Mouse (Mus musculus): ENCODE results near the gene Gap43.
"Not testable (repeated sequence)": the region's sequence is repeated elsewhere in the genome, so short reads cannot be mapped to it uniquely, and the experiment has no call there.

The Gap43 gene

DNA sequence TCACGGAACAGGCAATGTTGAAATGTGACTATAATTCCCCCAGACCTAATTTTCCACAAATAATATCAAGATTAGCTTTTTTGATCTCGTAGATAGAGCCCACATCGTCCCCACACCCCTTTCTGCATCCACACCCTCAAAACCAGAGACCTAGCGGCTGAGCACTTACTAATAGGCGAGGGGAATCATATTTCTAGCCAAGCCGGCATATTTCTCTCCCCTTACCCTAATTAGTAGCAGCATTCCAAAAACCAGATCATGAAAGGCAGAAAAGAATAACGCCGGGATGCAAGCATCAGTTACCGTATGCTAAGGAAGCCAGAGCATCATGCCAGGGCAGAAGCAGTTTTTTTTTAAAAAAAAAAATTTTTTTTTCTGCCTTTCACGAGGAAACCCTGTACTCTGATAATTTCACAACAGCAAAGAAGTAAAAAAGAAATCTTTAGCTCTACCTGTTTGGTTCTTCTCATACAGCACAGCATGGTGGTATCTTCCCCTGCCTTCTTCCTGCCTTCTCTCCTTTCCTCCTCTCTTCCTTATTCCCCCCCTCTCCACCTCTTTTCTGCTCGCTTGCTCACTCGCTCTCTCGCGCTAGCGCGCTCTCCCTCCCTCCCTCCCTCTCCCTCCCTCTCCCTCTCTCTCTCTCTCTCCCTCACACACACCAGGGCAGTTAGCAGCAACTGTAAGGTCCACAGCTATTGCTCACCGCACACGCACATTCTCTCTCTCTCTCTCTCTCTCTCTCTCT is at the start of gene Gap43:
TSS of gene Gap43 (minus strand) at position 631 of the 748 bp plus-strand sequence.
- no peak for DNase-seq

DNA sequence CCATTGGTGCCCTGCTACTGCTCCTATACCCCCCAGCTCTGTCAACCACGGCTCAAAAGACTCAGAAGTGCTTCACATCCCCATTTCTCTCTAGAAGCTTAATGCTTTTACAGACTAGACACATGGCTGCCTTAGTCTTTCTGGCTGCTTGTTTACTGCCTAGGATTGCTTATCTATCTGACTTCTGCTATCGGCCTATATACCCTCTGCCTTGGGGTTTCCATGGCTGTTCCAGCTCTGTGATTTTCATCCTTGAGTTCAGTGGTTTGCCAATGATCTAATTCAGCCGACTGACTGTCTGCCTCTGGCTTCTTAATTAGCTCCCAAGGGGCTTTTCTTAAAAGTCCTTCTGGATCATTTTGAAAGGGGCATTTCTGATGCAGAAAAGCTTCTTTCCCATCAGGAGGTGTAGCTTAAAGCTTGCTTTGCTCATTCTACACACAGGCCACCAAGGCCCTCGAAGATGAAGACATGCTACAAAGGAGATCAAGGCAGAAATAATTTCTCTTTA is 40.9 kb upstream of the Gap43 start:
- DNase-seq: no peak

DNA sequence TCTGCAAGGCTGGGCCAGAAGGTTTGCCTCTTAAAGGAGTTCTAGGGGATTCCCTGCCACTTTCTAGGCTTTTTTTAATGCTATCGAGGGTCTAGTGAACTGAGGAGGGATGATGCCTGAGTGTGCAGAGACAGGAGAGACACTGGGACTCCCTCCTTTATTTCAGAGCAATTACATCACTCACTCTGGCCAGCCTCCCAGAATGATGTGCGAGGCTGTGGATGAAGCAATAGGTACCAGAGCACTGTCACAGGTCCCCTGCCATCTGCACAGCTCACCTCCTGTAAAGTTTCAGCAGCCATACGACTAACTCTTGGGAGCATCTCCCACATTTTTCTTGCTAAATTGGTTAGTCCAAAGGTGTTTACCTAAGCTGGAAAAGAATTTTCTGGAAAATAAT is 40.2 kb upstream of the Gap43 start:
- DNase-seq: no peak

GRCm38 (mm10) chr16:42370148-42370547 is 29.7 kb upstream of the Gap43 start:
- DNase-seq: peak; percentile 41

- no peak for DNase-seq
Measured at GRCm38 (mm10) chr16:42369346-42369745, 28.9 kb upstream of the Gap43 start.

DNA sequence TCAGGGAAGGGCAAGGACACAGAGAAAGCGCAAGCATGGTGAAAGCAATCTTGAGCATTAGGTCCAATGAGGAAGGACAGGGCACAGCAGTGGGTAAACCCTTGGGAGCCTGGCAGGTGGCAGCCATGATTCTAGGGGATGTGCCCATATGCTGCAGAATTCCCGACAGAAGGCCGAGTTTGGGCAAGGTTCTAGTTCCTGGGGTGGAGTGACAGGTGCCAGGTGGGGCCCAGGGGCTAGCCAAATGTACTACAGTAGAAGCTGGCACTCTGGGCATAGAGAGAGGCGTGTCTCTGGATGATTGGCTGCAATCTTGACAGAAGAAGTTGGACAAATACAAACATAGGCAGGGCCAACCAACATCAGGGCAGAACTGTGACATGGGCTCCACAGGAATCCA is 19.6 kb upstream of the Gap43 start:
- DNase-seq: no peak

GRCm38 (mm10) chr16:42358058-42358457 is 17.6 kb upstream of the Gap43 start:
- no peak for DNase-seq

- no peak for DNase-seq
Measured at GRCm38 (mm10) chr16:42350076-42350475, 9.6 kb upstream of the Gap43 start.

- not testable (repeated sequence) for DNase-seq
Measured at GRCm38 (mm10) chr16:42340865-42341264, 414 bp upstream of the Gap43 start.

DNA sequence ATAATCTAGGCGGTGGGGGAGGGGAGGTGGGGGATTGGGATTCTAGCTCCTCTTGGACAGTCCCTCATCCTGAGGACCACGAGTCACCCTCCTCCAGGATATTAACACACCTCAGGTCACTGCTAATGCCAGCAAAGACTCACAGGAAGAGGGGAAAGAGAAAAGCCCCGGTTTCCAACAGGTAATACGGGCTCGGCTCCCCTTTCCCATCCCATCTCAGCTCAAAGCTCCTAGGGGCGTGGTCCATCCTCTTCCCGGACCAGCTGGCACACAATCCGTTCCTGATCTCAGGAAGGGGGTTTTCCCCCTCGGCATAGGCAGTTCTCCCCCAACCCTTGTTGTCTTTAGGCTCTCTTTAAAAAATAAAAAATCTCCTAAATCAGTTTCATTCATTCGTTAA is 939 bp downstream of the Gap43 start:
- no peak for DNase-seq

DNA sequence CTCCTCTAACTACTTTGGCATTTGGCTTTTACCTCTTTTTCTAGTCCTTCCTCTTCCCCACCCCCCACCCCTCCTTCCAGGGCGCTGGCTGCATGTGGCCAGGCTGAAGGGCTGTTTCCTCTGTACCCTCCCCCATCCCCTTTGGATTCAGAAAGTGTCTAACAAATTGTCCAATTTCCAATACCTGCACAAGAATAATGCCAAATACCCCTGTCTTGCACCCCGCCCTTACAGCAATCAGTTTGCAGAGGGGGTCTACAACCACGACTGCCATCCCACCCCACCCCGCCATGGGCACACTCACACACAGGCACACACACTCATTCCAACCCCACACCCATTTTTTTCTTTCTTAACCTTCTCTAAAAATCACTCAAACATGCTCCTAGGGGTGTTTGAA is 1.5 kb downstream of the Gap43 start:
- DNase-seq: no peak

- DNase-seq: no peak
Measured at GRCm38 (mm10) chr16:42338342-42338741, 2.1 kb downstream of the Gap43 start.

DNA sequence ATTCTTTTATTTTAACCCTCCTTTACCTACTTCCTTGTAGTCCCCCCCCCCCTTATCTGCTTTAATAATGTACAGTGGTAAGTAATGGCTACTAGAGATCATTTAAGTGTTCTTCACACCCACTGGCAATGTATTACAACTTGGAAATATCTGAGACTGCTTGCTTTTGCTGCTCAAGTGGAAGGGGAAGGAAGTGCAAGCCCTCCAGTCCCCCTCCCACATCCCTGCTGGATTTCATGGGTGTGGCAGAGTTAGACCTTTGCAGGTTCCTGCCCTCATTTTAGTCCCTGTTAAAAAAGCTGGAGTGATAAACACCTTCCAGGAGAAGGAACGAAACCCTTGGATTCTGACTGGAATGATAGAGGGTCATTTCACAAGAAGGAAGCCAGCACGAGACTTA is 2.8 kb downstream of the Gap43 start:
- no peak for DNase-seq

DNA sequence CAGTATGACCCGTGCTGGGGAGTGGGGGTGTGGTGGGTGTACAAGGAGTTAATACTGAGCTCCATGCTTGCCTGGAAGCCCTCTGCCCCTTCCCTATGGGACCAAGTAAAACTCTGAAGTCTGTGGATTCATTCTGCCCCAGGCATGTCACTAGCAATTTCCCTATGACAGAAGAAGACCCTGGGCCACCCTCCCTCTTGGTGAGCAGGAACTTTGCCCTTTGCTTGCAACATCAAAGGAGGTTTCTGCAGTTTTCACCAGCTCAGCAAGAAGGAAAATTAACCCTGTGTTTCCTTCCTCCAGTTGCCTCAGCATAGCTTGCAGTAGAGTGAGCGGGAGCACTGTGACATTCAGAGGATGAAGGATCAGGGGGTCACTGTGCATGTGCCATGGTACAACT is 3.8 kb downstream of the Gap43 start:
- no peak for DNase-seq

DNA sequence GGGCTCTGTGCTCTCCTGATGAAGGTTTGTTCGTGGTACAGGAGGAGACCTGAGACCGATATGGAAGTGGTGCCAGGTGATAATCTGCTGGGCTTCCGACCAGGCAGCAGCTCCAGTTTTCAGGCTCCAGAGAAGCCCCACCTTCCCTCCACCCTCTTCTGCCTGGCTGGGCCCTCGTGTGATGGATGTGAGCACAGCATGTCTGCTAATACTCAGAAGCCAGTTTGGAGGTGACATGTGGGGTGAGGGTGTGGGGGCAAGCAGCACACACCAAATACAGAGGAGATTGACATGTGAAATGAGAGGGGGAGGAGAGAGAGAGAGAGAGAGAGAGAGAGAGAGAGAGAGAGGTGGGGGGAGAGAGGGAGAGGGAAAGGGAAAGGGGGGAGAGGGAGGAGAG is 8.1 kb downstream of the Gap43 start:
- no peak for DNase-seq

GRCm38 (mm10) chr16:42326191-42326590 is 14.3 kb downstream of the Gap43 start:
- DNase-seq: no peak

GRCm38 (mm10) chr16:42325536-42325935 is 14.9 kb downstream of the Gap43 start:
- DNase-seq: no peak

- no peak for DNase-seq
Measured at GRCm38 (mm10) chr16:42319831-42320230, 20.6 kb downstream of the Gap43 start.

- no peak for DNase-seq
Measured at GRCm38 (mm10) chr16:42319365-42319764, 21.1 kb downstream of the Gap43 start.

GRCm38 (mm10) chr16:42312125-42312524 is 28.3 kb downstream of the Gap43 start:
- DNase-seq: no peak

- DNase-seq: no peak
Measured at GRCm38 (mm10) chr16:42308761-42309160, 31.7 kb downstream of the Gap43 start.

GRCm38 (mm10) chr16:42305934-42306701 is 34.3 kb downstream of the Gap43 start:
- no peak for DNase-seq

DNA sequence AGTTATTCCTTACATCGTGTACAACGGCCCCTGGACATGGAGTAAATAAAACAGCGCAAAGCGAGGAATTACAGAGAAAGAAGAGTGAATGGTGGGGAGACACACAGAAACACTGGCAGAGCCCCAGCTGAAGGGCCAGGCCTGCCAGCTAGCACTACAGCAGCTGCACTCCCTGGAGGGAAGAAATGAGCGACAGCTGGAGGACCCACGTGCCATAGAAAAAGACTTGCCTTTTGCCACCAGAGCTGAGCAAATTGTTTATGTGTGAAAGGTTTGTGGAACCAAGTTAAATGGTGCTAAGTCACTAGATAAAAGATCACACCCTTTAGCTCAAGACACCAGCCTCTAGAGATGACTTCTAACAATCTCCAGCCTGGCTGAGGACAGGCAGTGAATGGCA is 37.0 kb downstream of the Gap43 start:
- peak; percentile 39 for DNase-seq

DNA sequence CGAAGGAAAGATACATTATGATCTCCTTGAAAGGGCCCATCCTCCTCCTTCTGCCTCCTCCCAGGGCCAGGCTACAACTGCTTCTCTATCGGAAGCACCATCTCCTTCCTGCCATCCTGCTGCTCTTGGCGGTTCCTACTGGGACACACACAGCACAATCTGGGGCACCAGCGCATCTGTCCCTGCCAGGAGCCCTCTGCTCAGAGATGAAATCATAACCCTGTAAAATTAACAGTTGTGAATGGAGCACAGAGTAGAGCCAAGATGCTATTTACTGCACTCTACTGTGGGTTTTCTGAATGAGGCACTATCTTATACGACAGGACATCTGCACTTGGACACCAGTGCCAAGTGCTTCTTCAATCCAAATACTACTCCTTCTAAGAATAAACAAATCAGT is 46.0 kb downstream of the Gap43 start:
- DNase-seq: no peak

All from right cerebral cortex, adult 18-20 months (tissue).